ENCODE assay signal across 8 mouse cellular contexts in genomic region chr9:72531291-72531995, GRCm38 (mm10). TPM values are rescaled to one million over a fixed set of nuclear protein-coding genes. Genes with fewer than 3 reads are reported as not detected.
A peak's percentile ranks its signal among the peaks of the same experiment; 100 is the strongest.
DNase-seq lines count a peak whose midpoint lies in the region; ATAC-seq lines count a peak whose summit lies in the region.

No protein-coding gene starts in this region.

- peak; percentile 92 for DNase-seq in 3134 (ENCODE audit: extremely low read depth, insufficient read length, low spot score)
- DNase-seq in adrenal gland, postnatal 25 days: peak; percentile 75
- DNase-seq in heart, adult 11 months: peak; percentile 99
- DNase-seq in kidney, adult 11 months: peak; percentile 85
- DNase-seq in limb, embryonic 10.5 days (ENCODE audit: low spot score): peak; percentile 87
- peak; percentile 87 for DNase-seq in skeletal muscle tissue, adult 2 months (ENCODE audit: low read depth, low spot score)

- WGBS in embryonic facial prominence, embryonic 12.5 days: 1% methylated on average over 35 of the region's 35 CpGs
- 1% methylated on average over 35 of the region's 35 CpGs for WGBS in limb, embryonic 10.5 days
- 1% methylated on average over 31 of the region's 35 CpGs for WGBS in midbrain, embryonic 12.5 days

- peak; percentile 87 for ATAC-seq in embryonic facial prominence, embryonic 12.5 days (ENCODE audit: insufficient number of reproducible peaks, insufficient read depth, low FRiP score, low TSS enrichment)
- ATAC-seq in midbrain, embryonic 12.5 days (ENCODE audit: low FRiP score, low read depth): peak; percentile 86

- no peaks in the 10 kb centered on the region for H3K27me3 ChIP-seq in embryonic facial prominence, embryonic 12.5 days
- H3K27me3 ChIP-seq in limb, embryonic 10.5 days (ENCODE audit: low read depth, poor library complexity, severe bottlenecking): no peaks in the 10 kb centered on the region
- H3K27me3 ChIP-seq in midbrain, embryonic 12.5 days: no peaks in the 10 kb centered on the region

- H3K4me3 ChIP-seq in embryonic facial prominence, embryonic 12.5 days: peak overlapping the region; percentile 93
- peak overlapping the region; percentile 85 for H3K4me3 ChIP-seq in limb, embryonic 10.5 days
- H3K4me3 ChIP-seq in midbrain, embryonic 12.5 days: peak overlapping the region; percentile 73

- H3K9me3 ChIP-seq in embryonic facial prominence, embryonic 12.5 days: no peaks in the 10 kb centered on the region
- H3K9me3 ChIP-seq in limb, embryonic 10.5 days (replicated peaks): no peaks in the 10 kb centered on the region
- H3K9me3 ChIP-seq in midbrain, embryonic 12.5 days: no peaks in the 10 kb centered on the region

- H3K4me2 ChIP-seq in embryonic facial prominence, embryonic 12.5 days (replicated peaks): peak overlapping the region; percentile 72
- peak overlapping the region; percentile 66 for H3K4me2 ChIP-seq in midbrain, embryonic 12.5 days (replicated peaks)

- peak overlapping the region; percentile 94 for H3K9ac ChIP-seq in embryonic facial prominence, embryonic 12.5 days
- peak overlapping the region; percentile 93 for H3K9ac ChIP-seq in midbrain, embryonic 12.5 days (replicated peaks)

- H3K27ac ChIP-seq in embryonic facial prominence, embryonic 12.5 days: peak overlapping the region; percentile 100
- H3K27ac ChIP-seq in limb, embryonic 10.5 days: peak overlapping the region; percentile 98
- H3K27ac ChIP-seq in midbrain, embryonic 12.5 days (replicated peaks): peak overlapping the region; percentile 100

- no peaks in the 10 kb centered on the region for H3K36me3 ChIP-seq in embryonic facial prominence, embryonic 12.5 days
- H3K36me3 ChIP-seq in limb, embryonic 10.5 days: no peaks in the 10 kb centered on the region
- no peaks in the 10 kb centered on the region for H3K36me3 ChIP-seq in midbrain, embryonic 12.5 days

- H3K4me1 ChIP-seq in embryonic facial prominence, embryonic 12.5 days: peaks cover 13% of the 10 kb centered on the region
- peaks cover 29% of the 10 kb centered on the region for H3K4me1 ChIP-seq in limb, embryonic 10.5 days
- peaks cover 14% of the 10 kb centered on the region for H3K4me1 ChIP-seq in midbrain, embryonic 12.5 days

RNA-seq across cellular contexts. Expression of gene Rfx7, which starts 0.6 kb away (rescaled TPM):
- total RNA-seq in adrenal gland, postnatal 25 days (2021): 30.9 and 32.5 TPM in 2 replicates
- 14.6 TPM in 2 replicates for polyA plus RNA-seq in embryonic facial prominence, embryonic 12.5 days (2016; fragmentation: Nextera tagmentation; extraction: Ambion mirVana)
- 15.9 and 16.0 TPM in 2 replicates for polyA plus RNA-seq in limb, embryonic 10.5 days (2016; fragmentation: Nextera tagmentation; extraction: Ambion mirVana)
- polyA plus RNA-seq in midbrain, embryonic 12.5 days (2016; fragmentation: Nextera tagmentation; extraction: Ambion mirVana): 25.0 and 25.5 TPM in 2 replicates

RNA-seq across cellular contexts. Expression of gene Tex9, which starts 39.4 kb away (rescaled TPM):
- 10.8 and 11.0 TPM in 2 replicates for total RNA-seq in adrenal gland, postnatal 25 days (2021)
- polyA plus RNA-seq in embryonic facial prominence, embryonic 12.5 days (2016; fragmentation: Nextera tagmentation; extraction: Ambion mirVana): 48.1 and 52.9 TPM in 2 replicates
- polyA plus RNA-seq in limb, embryonic 10.5 days (2016; fragmentation: Nextera tagmentation; extraction: Ambion mirVana): 47.0 and 55.4 TPM in 2 replicates
- 60.9 and 72.0 TPM in 2 replicates for polyA plus RNA-seq in midbrain, embryonic 12.5 days (2016; fragmentation: Nextera tagmentation; extraction: Ambion mirVana)

Comparison
In these comparisons a context has a peak if more than half of its experiments do, and no peak if none do; other contexts are left out.
1. Peak in every context shown above with its lines: DNase-seq, ATAC-seq, H3K4me3 ChIP-seq and H3K27ac ChIP-seq.